Mouse (Mus musculus): Measurements from ENCODE around the gene Alg13. TPM values are rescaled to one million over a fixed set of nuclear protein-coding genes. Genes with fewer than 3 reads are reported as not detected.
A peak's percentile ranks its signal among the peaks of the same experiment; 100 is the strongest.

Alg13 gene
- 10 to 100 TPM in 1 of 2 experiments, 1 to 10 TPM in 1; 8.8 to 10.4 TPM for total RNA-seq (2021)

- DNase-seq, result peak; percentile 83 to 85
- intact Hi-C loops (cut with DNase I), result no loop called here
Measured at GRCm38 (mm10) chrX:144317548-144318163, at the start of gene Alg13. TSS of gene Alg13 (plus strand) at chrX:144317804.

- intact Hi-C loops (cut with DNase I), result no loop called here
- no peak for DNase-seq
Measured at GRCm38 (mm10) chrX:144268606-144269005, 49.0 kb upstream of the Alg13 start.

- intact Hi-C loops (cut with DNase I), result loop anchor here (5.0 kb wide), 1 partner anchor 564 kb away; no protein-coding TSS in a partner anchor
- peak in 1 of 2 experiments; percentile 8 for DNase-seq
Measured at GRCm38 (mm10) chrX:144301476-144301875, 16.1 kb upstream of the Alg13 start.

GRCm38 (mm10) chrX:144305659-144306058, 11.9 kb upstream of the Alg13 start:
- intact Hi-C loops (cut with DNase I), result no loop called here
- DNase-seq, result no peak

GRCm38 (mm10) chrX:144314041-144314440, 3.6 kb upstream of the Alg13 start:
- DNase-seq, result no peak
- intact Hi-C loops (cut with DNase I), result no loop called here

GRCm38 (mm10) chrX:144315028-144315427, 2.6 kb upstream of the Alg13 start:
- DNase-seq, result no peak
- intact Hi-C loops (cut with DNase I), result no loop called here

GRCm38 (mm10) chrX:144316004-144316403, 1.6 kb upstream of the Alg13 start:
- no peak for DNase-seq
- intact Hi-C loops (cut with DNase I), result no loop called here

- peak; percentile 1 to 31 for DNase-seq
- intact Hi-C loops (cut with DNase I), result no loop called here
Measured at GRCm38 (mm10) chrX:144318164-144318979, 768 bp downstream of the Alg13 start.

- no peak for DNase-seq
- intact Hi-C loops (cut with DNase I), result no loop called here
Measured at GRCm38 (mm10) chrX:144319366-144319765, 1.8 kb downstream of the Alg13 start.

- intact Hi-C loops (cut with DNase I), result no loop called here
- no peak for DNase-seq
Measured at GRCm38 (mm10) chrX:144325375-144325774, 7.8 kb downstream of the Alg13 start.

GRCm38 (mm10) chrX:144335332-144336015, 17.9 kb downstream of the Alg13 start:
- intact Hi-C loops (cut with DNase I), result no loop called here
- DNase-seq, result no peak

GRCm38 (mm10) chrX:144337938-144338337, 20.3 kb downstream of the Alg13 start:
- intact Hi-C loops (cut with DNase I), result no loop called here
- no peak for DNase-seq

GRCm38 (mm10) chrX:144338355-144338754, 20.8 kb downstream of the Alg13 start:
- intact Hi-C loops (cut with DNase I), result no loop called here
- no peak for DNase-seq

GRCm38 (mm10) chrX:144374196-144374595, 56.6 kb downstream of the Alg13 start:
- intact Hi-C loops (cut with DNase I), result no loop called here

GRCm38 (mm10) chrX:144403526-144403925, 85.9 kb downstream of the Alg13 start:
- DNase-seq, result peak; percentile 48 to 67
- intact Hi-C loops (cut with DNase I), result loop anchor here (5.0 kb wide), 1 partner anchor 904 kb away; no protein-coding TSS in a partner anchor

More at GRCm38 (mm10) chrX:144374196-144374595, 56.6 kb downstream of the Alg13 start:
- DNase-seq, result no peak

GRCm38 (mm10) chrX:144408036-144408435, 90.4 kb downstream of the Alg13 start:
- intact Hi-C loops (cut with DNase I), result no loop called here
- no peak for DNase-seq

- DNase-seq, result no peak
- intact Hi-C loops (cut with DNase I), result no loop called here
Measured at GRCm38 (mm10) chrX:144420259-144420658, 102.7 kb downstream of the Alg13 start.

GRCm38 (mm10) chrX:144421091-144421490, 103.5 kb downstream of the Alg13 start:
- no peak for DNase-seq
- intact Hi-C loops (cut with DNase I), result no loop called here

GRCm38 (mm10) chrX:144423848-144424247, 106.2 kb downstream of the Alg13 start:
- no peak for DNase-seq
- intact Hi-C loops (cut with DNase I), result no loop called here

All from heart, postnatal 10 days (tissue).